ENCODE assay signal across 11 mouse cellular contexts in genomic region chr7:4647291-4647690, GRCm38 (mm10). TPM values are rescaled to one million over a fixed set of nuclear protein-coding genes. Genes with fewer than 3 reads are reported as not detected.
DNase-seq lines count a peak whose midpoint lies in the region; ATAC-seq lines count a peak whose summit lies in the region.
"Had no signal": no experiment of that assay in that cellular context is flagged by ENCODE, and none has a peak within 500 bp of the region (broad histone marks: within the 10 kb centered on the region; RNA-seq: fewer than 3 reads in every experiment).

No protein-coding gene starts in this region.

- 0 out of 2 replicates have a peak, but pooled peaks have one; percentile 71 for ATAC-seq in limb, embryonic 15.5 days (ENCODE audit: insufficient number of reproducible peaks, low FRiP score, low TSS enrichment, low read depth)
- ATAC-seq in granulocyte monocyte progenitor cell, adult 5-6 weeks (replicated peaks; ENCODE audit: poor library complexity, severe bottlenecking) = peak; percentile 89
- peak; percentile 61 for ATAC-seq in intestine, embryonic 15.5 days
- ATAC-seq: forebrain, embryonic 14.5 days had no signal

- H3K4me3 ChIP-seq in limb, embryonic 15.5 days = no peak overlapping the region
- no peak overlapping the region for H3K4me3 ChIP-seq in limb, embryonic 10.5 days
- no peak overlapping the region for H3K4me3 ChIP-seq in intestine, embryonic 15.5 days (replicated peaks)

- no peaks in the 10 kb centered on the region for H3K27me3 ChIP-seq in limb, embryonic 15.5 days
- H3K27me3 ChIP-seq in limb, embryonic 10.5 days (ENCODE audit: low read depth, poor library complexity, severe bottlenecking) = no peaks in the 10 kb centered on the region
- no peaks in the 10 kb centered on the region for H3K27me3 ChIP-seq in intestine, embryonic 15.5 days (replicated peaks)

- H3K36me3 ChIP-seq in limb, embryonic 15.5 days = peaks cover 57% of the 10 kb centered on the region
- peaks cover 65% of the 10 kb centered on the region for H3K36me3 ChIP-seq in limb, embryonic 10.5 days
- H3K36me3 ChIP-seq in intestine, embryonic 15.5 days = peaks cover 22% of the 10 kb centered on the region

- H3K27ac ChIP-seq in limb, embryonic 15.5 days = no peak overlapping the region
- no peak overlapping the region for H3K27ac ChIP-seq in limb, embryonic 10.5 days
- no peak overlapping the region for H3K27ac ChIP-seq in intestine, embryonic 15.5 days

- no peaks in the 10 kb centered on the region for H3K4me1 ChIP-seq in limb, embryonic 15.5 days
- no peaks in the 10 kb centered on the region for H3K4me1 ChIP-seq in limb, embryonic 10.5 days
- H3K4me1 ChIP-seq in intestine, embryonic 15.5 days (replicated peaks) = no peaks in the 10 kb centered on the region

- WGBS in limb, embryonic 15.5 days = 68% methylated on average over 6 of the region's 6 CpGs
- WGBS in limb, embryonic 10.5 days = 77% methylated on average over 6 of the region's 6 CpGs
- WGBS in intestine, embryonic 15.5 days = 35% methylated on average over 6 of the region's 6 CpGs

- no peak overlapping the region for H3K4me2 ChIP-seq in limb, embryonic 15.5 days
- no peak overlapping the region for H3K4me2 ChIP-seq in intestine, embryonic 15.5 days (replicated peaks)

- H3K9ac ChIP-seq in limb, embryonic 15.5 days = no peak overlapping the region
- no peak overlapping the region for H3K9ac ChIP-seq in intestine, embryonic 15.5 days

- DNase-seq in limb, embryonic 10.5 days (ENCODE audit: low spot score) = no peak
- peak; percentile 64 to 72 for DNase-seq in monocyte, adult 2 months (ENCODE audit: low read depth in 1 of 2, low spot score in 2 of 2)
- no peak for DNase-seq in urinary bladder, adult 2 months (ENCODE audit: low spot score)
- no peak for DNase-seq in gastrocnemius, postnatal 10 days
- no peak for DNase-seq in thymus, postnatal 0 days (ENCODE audit: low spot score)
- DNase-seq: thymus, adult 2 months had no signal

- H3K9me3 ChIP-seq in limb, embryonic 15.5 days = no peaks in the 10 kb centered on the region
- H3K9me3 ChIP-seq in limb, embryonic 10.5 days (replicated peaks) = no peaks in the 10 kb centered on the region
- H3K9me3 ChIP-seq in intestine, embryonic 15.5 days = no peaks in the 10 kb centered on the region

RNA-seq across cellular contexts. Expression of gene Ppp6r1, which starts 11.5 kb away (rescaled TPM):
- 6.4 and 7.0 TPM in 2 replicates for polyA plus RNA-seq in limb, embryonic 15.5 days (2015; fragmentation: Nextera tagmentation; extraction: Ambion mirVana)
- polyA plus RNA-seq in limb, embryonic 10.5 days (2016; fragmentation: Nextera tagmentation; extraction: Ambion mirVana) = 10.6 and 11.4 TPM in 2 replicates
- 134 and 148 TPM in 2 replicates for total RNA-seq in granulocyte monocyte progenitor cell, adult 5-6 weeks (2014; fragmentation: Nextera tagmentation)
- 142 and 146 TPM in 2 replicates for total RNA-seq in granulocyte monocyte progenitor cell, adult 5-6 weeks (2017)
- 8.1 and 9.0 TPM in 2 replicates for polyA plus RNA-seq in intestine, embryonic 15.5 days (2015; fragmentation: Nextera tagmentation; extraction: Ambion mirVana)
- 130 and 140 TPM in 2 replicates for polyA plus RNA-seq in urinary bladder, adult 2 months (2012; rRNA removed)
- total RNA-seq in gastrocnemius, postnatal 10 days (2021) = 10 to 100 TPM; 53.0 to 58.1 TPM
- polyA plus RNA-seq in thymus, postnatal 0 days (2015; fragmentation: Nextera tagmentation; extraction: Ambion mirVana) = 19.8 and 23.8 TPM in 2 replicates

RNA-seq across cellular contexts. Expression of gene Tmem86b, which starts 16.1 kb away (rescaled TPM):
- 0.52 and 0.99 TPM in 2 replicates for polyA plus RNA-seq in limb, embryonic 15.5 days (2015; fragmentation: Nextera tagmentation; extraction: Ambion mirVana)
- polyA plus RNA-seq in limb, embryonic 10.5 days (2016; fragmentation: Nextera tagmentation; extraction: Ambion mirVana) = 1.7 and 2.1 TPM in 2 replicates
- total RNA-seq in granulocyte monocyte progenitor cell, adult 5-6 weeks (2014; fragmentation: Nextera tagmentation) = 24.5 and 28.0 TPM in 2 replicates
- 17.5 and 26.2 TPM in 2 replicates for total RNA-seq in granulocyte monocyte progenitor cell, adult 5-6 weeks (2017)
- 9.1 and 11.7 TPM in 2 replicates for polyA plus RNA-seq in intestine, embryonic 15.5 days (2015; fragmentation: Nextera tagmentation; extraction: Ambion mirVana)
- polyA plus RNA-seq in urinary bladder, adult 2 months (2012; rRNA removed) = 15.5 and 19.2 TPM in 2 replicates
- 1 to 10 TPM; 4.6 to 5.2 TPM for total RNA-seq in gastrocnemius, postnatal 10 days (2021)
- polyA plus RNA-seq in thymus, postnatal 0 days (2015; fragmentation: Nextera tagmentation; extraction: Ambion mirVana) = 1.7 and 2.1 TPM in 2 replicates

RNA-seq across cellular contexts. Expression of gene Hspbp1, which starts 37.6 kb away (rescaled TPM):
- polyA plus RNA-seq in limb, embryonic 15.5 days (2015; fragmentation: Nextera tagmentation; extraction: Ambion mirVana) = 81.3 and 85.8 TPM in 2 replicates
- 123 and 130 TPM in 2 replicates for polyA plus RNA-seq in limb, embryonic 10.5 days (2016; fragmentation: Nextera tagmentation; extraction: Ambion mirVana)
- 29.3 and 30.7 TPM in 2 replicates for total RNA-seq in granulocyte monocyte progenitor cell, adult 5-6 weeks (2014; fragmentation: Nextera tagmentation)
- 21.9 and 23.7 TPM in 2 replicates for total RNA-seq in granulocyte monocyte progenitor cell, adult 5-6 weeks (2017)
- polyA plus RNA-seq in intestine, embryonic 15.5 days (2015; fragmentation: Nextera tagmentation; extraction: Ambion mirVana) = 92.4 and 98.2 TPM in 2 replicates
- 33.0 and 33.5 TPM in 2 replicates for polyA plus RNA-seq in urinary bladder, adult 2 months (2012; rRNA removed)
- total RNA-seq in gastrocnemius, postnatal 10 days (2021) = 10 to 100 TPM; 22.1 to 23.3 TPM
- 74.9 and 91.0 TPM in 2 replicates for polyA plus RNA-seq in thymus, postnatal 0 days (2015; fragmentation: Nextera tagmentation; extraction: Ambion mirVana)

RNA-seq across cellular contexts. Expression of gene Brsk1, which starts 43.1 kb away (rescaled TPM):
- polyA plus RNA-seq in limb, embryonic 15.5 days (2015; fragmentation: Nextera tagmentation; extraction: Ambion mirVana) = 1.00 and 1.2 TPM in 2 replicates
- polyA plus RNA-seq in limb, embryonic 10.5 days (2016; fragmentation: Nextera tagmentation; extraction: Ambion mirVana) = 1.3 TPM in 2 replicates
- not detected in 2 replicates for total RNA-seq in granulocyte monocyte progenitor cell, adult 5-6 weeks (2014; fragmentation: Nextera tagmentation)
- total RNA-seq in granulocyte monocyte progenitor cell, adult 5-6 weeks (2017) = not detected in 2 replicates
- 0.63 and 1.1 TPM in 2 replicates for polyA plus RNA-seq in intestine, embryonic 15.5 days (2015; fragmentation: Nextera tagmentation; extraction: Ambion mirVana)
- 10.1 and 12.8 TPM in 2 replicates for polyA plus RNA-seq in urinary bladder, adult 2 months (2012; rRNA removed)
- 1 to 10 TPM; 3.3 to 4.6 TPM for total RNA-seq in gastrocnemius, postnatal 10 days (2021)
- polyA plus RNA-seq in thymus, postnatal 0 days (2015; fragmentation: Nextera tagmentation; extraction: Ambion mirVana) = 0.06 and 0.20 TPM in 2 replicates

RNA-seq across cellular contexts. Expression of gene Ptprh, which starts 43.5 kb away (rescaled TPM):
- not detected in 2 replicates for polyA plus RNA-seq in limb, embryonic 15.5 days (2015; fragmentation: Nextera tagmentation; extraction: Ambion mirVana)
- polyA plus RNA-seq in limb, embryonic 10.5 days (2016; fragmentation: Nextera tagmentation; extraction: Ambion mirVana) = not detected in 2 replicates
- total RNA-seq in granulocyte monocyte progenitor cell, adult 5-6 weeks (2014; fragmentation: Nextera tagmentation) = not detected in 2 replicates
- not detected in 2 replicates for total RNA-seq in granulocyte monocyte progenitor cell, adult 5-6 weeks (2017)
- polyA plus RNA-seq in intestine, embryonic 15.5 days (2015; fragmentation: Nextera tagmentation; extraction: Ambion mirVana) = 1.1 and 1.6 TPM in 2 replicates
- polyA plus RNA-seq in urinary bladder, adult 2 months (2012; rRNA removed) = not detected in 2 replicates
- total RNA-seq in gastrocnemius, postnatal 10 days (2021) = not detected
- not detected in 2 replicates for polyA plus RNA-seq in thymus, postnatal 0 days (2015; fragmentation: Nextera tagmentation; extraction: Ambion mirVana)
- polyA plus RNA-seq: forebrain, embryonic 14.5 days; neural tube, embryonic 11.5 days had no signal

Comparison
In these comparisons a context has a peak if more than half of its experiments do, and no peak if none do; other contexts are left out.
1. DNase-seq: peak in monocyte, adult 2 months (2 of 2); none in limb, embryonic 10.5 days (single experiment), urinary bladder, adult 2 months (single experiment), gastrocnemius, postnatal 10 days (single experiment) and thymus, postnatal 0 days (single experiment).
2. Peak in every context shown above with its lines, with median percentiles within 50 percentile points of each other: ATAC-seq.